Mouse (Mus musculus) forebrain, embryonic 11.5 days (tissue): ENCODE measurements around the gene Cdk19. TPM values are rescaled to one million over a fixed set of nuclear protein-coding genes. Genes with fewer than 3 reads are reported as not detected.
"Not testable (repeated sequence)": the region's sequence is repeated elsewhere in the genome, so short reads cannot be mapped to it uniquely, and the experiment has no call there.

ENCODE experiments used
- ATAC-seq: fragments of 200-750 bp; cut with Nextera tagmentation; replicated peaks from 2 replicates; pipeline ENCODE4 v1.8.0; 2017; ENCODE audit warnings: moderate TSS enrichment; ENCODE audit not compliant: low FRiP score
- DNase-seq: peaks from one replicate; pipeline ENCODE4 v3.0.0-alpha.2; 2017; ENCODE audit warnings: low spot score
- H3K27ac ChIP-seq: fragments of 300-500 bp; sonication (generic); 2 replicates; pipeline ENCODE4 v1.5.1; 2014; ENCODE audit warnings: low read depth, low read length
- H3K27me3 ChIP-seq: fragments of 300-500 bp; sonication (generic); 2 replicates; pipeline ENCODE4 v1.6.1; 2014; ENCODE audit warnings: mild to moderate bottlenecking, low read length, mixed read lengths; ENCODE audit not compliant: control insufficient read depth, insufficient read depth
- H3K36me3 ChIP-seq: fragments of 300-500 bp; sonication (generic); 2 replicates; pipeline ENCODE4 v1.6.1; 2014; ENCODE audit warnings: mild to moderate bottlenecking, low read length, moderate library complexity, mixed read lengths; ENCODE audit not compliant: control insufficient read depth, insufficient read depth
- H3K4me1 ChIP-seq: fragments of 300-500 bp; sonication (generic); replicated peaks from 2 replicates; pipeline ENCODE4 v1.6.1; 2014; ENCODE audit warnings: low read length, mixed read lengths; ENCODE audit not compliant: control insufficient read depth, insufficient read depth
- H3K4me2 ChIP-seq: fragments of 300-500 bp; sonication (generic); 2 replicates; pipeline ENCODE4 v1.6.1; 2014; ENCODE audit warnings: low read depth, mild to moderate bottlenecking, low read length, moderate library complexity, mixed read lengths; ENCODE audit not compliant: severe bottlenecking
- H3K4me3 ChIP-seq: fragments of 300-500 bp; sonication (generic); 2 replicates; pipeline ENCODE4 v1.5.1; 2014; ENCODE audit warnings: low read depth, low read length
- H3K9ac ChIP-seq: fragments of 300-500 bp; sonication (generic); 2 replicates; pipeline ENCODE4 v1.6.1; 2014; ENCODE audit warnings: low read length
- H3K9me3 ChIP-seq: fragments of 300-500 bp; sonication (generic); 2 replicates; pipeline ENCODE4 v1.6.1; 2016; ENCODE audit warnings: low read length, mixed read lengths; ENCODE audit not compliant: control insufficient read depth
- WGBS: fragments of 180-500 bp; shearing (Covaris S2); extraction: QIAGEN DNeasy Blood & Tissue Kit; methylation state at CpG from one replicate; pipeline ENCODE4 v1.1.7; 2014; 5-methylcytosine and 5-hydroxymethylcytosine counted together
- polyA plus RNA-seq: library from polyadenylated mRNA; unstranded; fragments of >200 nt; fragmentation: Nextera tagmentation; extraction: Ambion mirVana; gene quantifications from 2 replicates; pipeline ENCODE4 v1.2.1, GENCODE M21; 2014

The Cdk19 gene
- polyA plus RNA-seq, 1 experiment from 2014 or later, result 8.0 TPM

- not testable (repeated sequence) for ATAC-seq, H3K4me3 ChIP-seq, H3K9me3 ChIP-seq, H3K4me2 ChIP-seq, DNase-seq, H3K9ac ChIP-seq, H3K27me3 ChIP-seq, H3K4me1 ChIP-seq, H3K27ac ChIP-seq, H3K36me3 ChIP-seq
- 92% methylated on average over 7 of the region's 7 CpGs for WGBS
Observed at GRCm38 (mm10) chr10:40512996-40513395, 173.6 kb downstream of the Cdk19 start.

DNA sequence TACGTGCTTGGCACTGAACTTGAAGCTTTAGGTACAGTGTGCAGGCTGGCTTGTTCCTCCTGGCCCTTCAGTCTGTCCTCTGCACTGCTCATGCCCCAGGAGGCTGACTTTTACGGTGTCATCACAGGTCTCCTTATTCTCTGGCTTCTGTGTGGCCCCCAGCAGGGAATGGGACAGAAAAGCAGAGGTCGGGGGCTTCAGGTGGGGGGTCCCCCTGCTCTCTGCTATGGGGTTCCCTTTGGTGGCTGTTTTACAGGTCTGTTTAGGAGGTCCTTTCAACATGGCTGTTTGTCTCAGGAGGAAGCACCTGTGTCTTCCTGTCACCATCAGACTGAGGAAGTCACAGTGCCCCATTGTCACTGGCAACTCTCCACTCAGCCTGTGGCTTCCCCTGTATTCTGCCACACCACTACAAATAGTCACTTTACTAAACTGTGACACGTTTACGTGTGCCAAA, 175.9 kb downstream of the Cdk19 start:
- Histone ChIP-seq H3K4me2 (no peak overlapping the region), H3K4me3 (no peak overlapping the region), H3K27me3 (no peaks in the 10 kb centered on the region), H3K4me1 (0 out of 2 replicates have a peak, but pooled peaks cover 2% of the 10 kb centered on the region), H3K9me3 (no peaks in the 10 kb centered on the region), H3K9ac (no peak overlapping the region), H3K36me3 (no peaks in the 10 kb centered on the region), H3K27ac (no peak overlapping the region)
- 82% methylated on average over 5 of the region's 5 CpGs for WGBS
- ATAC-seq, result no peak
- DNase-seq, result no peak

DNA sequence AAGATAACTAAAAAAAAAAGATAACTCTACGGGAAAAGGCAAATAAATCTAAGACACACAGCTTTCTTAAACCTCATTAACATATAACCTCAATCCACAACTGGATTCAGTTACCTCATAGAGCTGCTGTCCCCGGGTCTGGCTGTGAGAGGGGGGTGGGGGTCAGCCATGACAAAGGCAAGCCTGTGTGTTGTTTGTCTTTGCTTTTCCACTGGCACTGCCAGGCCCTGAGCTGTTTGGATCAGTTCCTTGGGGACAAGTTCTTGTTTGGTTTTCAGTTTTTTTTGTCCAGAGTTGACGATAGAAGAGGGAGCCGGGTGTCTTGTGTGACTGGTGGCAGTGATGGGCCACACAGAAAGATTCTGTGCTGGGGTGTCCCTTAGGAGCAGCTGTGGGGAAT, 177.1 kb downstream of the Cdk19 start:
- DNase-seq, result no peak
- no peak overlapping the region for H3K27ac ChIP-seq
- 49% methylated on average over 4 of the region's 4 CpGs for WGBS

DNA sequence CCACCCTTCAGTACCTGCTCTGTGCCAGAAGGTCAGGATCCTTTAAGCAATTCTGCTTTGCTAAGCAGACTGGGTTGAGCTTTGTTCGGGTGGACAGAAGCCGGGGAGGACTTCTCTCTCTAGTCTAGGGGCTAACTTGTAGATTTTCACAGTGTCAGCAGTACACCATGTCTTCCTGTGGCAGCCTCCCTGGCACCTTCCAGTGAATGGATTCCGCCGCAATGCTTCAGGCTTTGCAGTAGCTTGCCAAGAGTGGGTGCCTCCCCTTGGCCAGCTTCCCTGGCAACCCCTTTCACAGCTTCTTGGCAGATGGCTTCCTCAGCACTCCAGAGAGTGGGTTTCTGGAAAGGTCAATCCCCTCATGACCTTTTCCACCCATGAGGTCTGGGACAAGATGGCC, 180.2 kb downstream of the Cdk19 start:
- Histone ChIP-seq H3K36me3 (no peaks in the 10 kb centered on the region), H3K9me3 (no peaks in the 10 kb centered on the region), H3K4me1 (peaks cover 5% of the 10 kb centered on the region; the same call in 1 of the 2 replicates), H3K4me2 (no peak overlapping the region), H3K27me3 (no peaks in the 10 kb centered on the region), H3K9ac (no peak overlapping the region), H3K4me3 (no peak overlapping the region), H3K27ac (no peak overlapping the region)
- ATAC-seq (no peak), DNase-seq (no peak)
- WGBS, result 96% methylated on average over 4 of the region's 4 CpGs

More for the DNA sequence above, 177.1 kb downstream of the Cdk19 start:
- no peak overlapping the region for H3K4me2 ChIP-seq
- H3K4me3 ChIP-seq, result no peak overlapping the region
- H3K9me3 ChIP-seq, result no peaks in the 10 kb centered on the region
- no peak for ATAC-seq
- H3K36me3 ChIP-seq, result no peaks in the 10 kb centered on the region
- H3K4me1 ChIP-seq, result 0 out of 2 replicates have a peak, but pooled peaks cover 2% of the 10 kb centered on the region
- H3K27me3 ChIP-seq, result no peaks in the 10 kb centered on the region
- H3K9ac ChIP-seq, result no peak overlapping the region

DNA sequence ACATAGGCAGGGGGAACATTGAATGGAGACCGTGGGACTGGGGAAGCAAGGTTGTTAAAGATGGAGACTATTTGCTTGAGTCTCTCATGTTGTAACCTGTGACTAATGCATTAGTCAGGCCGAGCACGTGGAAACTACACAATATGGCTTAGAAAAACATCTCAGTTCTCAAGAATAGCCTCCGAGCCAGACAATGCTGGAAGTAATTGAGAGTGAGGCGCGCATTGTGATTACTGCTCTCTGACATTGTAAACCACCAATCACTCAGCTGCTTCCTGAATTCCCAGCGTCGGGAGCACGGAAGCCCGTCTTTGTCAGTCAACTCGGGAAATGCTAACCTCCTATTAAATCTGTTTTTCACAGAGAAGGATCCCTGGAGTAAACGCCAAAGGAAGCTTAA, 182.2 kb downstream of the Cdk19 start:
- H3K4me1 ChIP-seq, result peaks cover 5% of the 10 kb centered on the region; the same call in 1 of the 2 replicates
- peak; percentile 75 for ATAC-seq
- 12% methylated on average over 12 of the region's 12 CpGs for WGBS

GRCm38 (mm10) chr10:40523312-40523975, 184.1 kb downstream of the Cdk19 start:
- no peaks in the 10 kb centered on the region for H3K36me3 ChIP-seq
- peaks cover 5% of the 10 kb centered on the region; the same call in 1 of the 2 replicates for H3K4me1 ChIP-seq
- no peak overlapping the region for H3K27ac ChIP-seq

More for the DNA sequence above, 182.2 kb downstream of the Cdk19 start:
- Histone ChIP-seq H3K9ac (peak overlapping the region; percentile 16; the same call in 1 of the 2 replicates), H3K4me3 (no peak overlapping the region), H3K9me3 (no peaks in the 10 kb centered on the region), H3K27me3 (no peaks in the 10 kb centered on the region), H3K4me2 (no peak overlapping the region), H3K27ac (peak overlapping the region; percentile 42; the same call in 1 of the 2 replicates), H3K36me3 (no peaks in the 10 kb centered on the region)
- DNase-seq, result no peak

GRCm38 (mm10) chr10:40524032-40524806, 184.9 kb downstream of the Cdk19 start:
- DNase-seq (no peak), ATAC-seq (no peak)
- H3K36me3 ChIP-seq, result no peaks in the 10 kb centered on the region
- H3K9ac ChIP-seq, result no peak overlapping the region
- H3K4me3 ChIP-seq, result no peak overlapping the region
- WGBS, result 82% methylated on average over 9 of the region's 9 CpGs
- H3K4me2 ChIP-seq, result no peak overlapping the region
- no peaks in the 10 kb centered on the region for H3K9me3 ChIP-seq
- H3K27me3 ChIP-seq, result peaks cover 3% of the 10 kb centered on the region; the same call in 1 of the 2 replicates
- no peak overlapping the region for H3K27ac ChIP-seq
- H3K4me1 ChIP-seq, result peaks cover 3% of the 10 kb centered on the region; the same call in 1 of the 2 replicates

More at GRCm38 (mm10) chr10:40523312-40523975, 184.1 kb downstream of the Cdk19 start:
- ATAC-seq (no peak), DNase-seq (no peak)
- 71% methylated on average over 7 of the region's 7 CpGs for WGBS
- Histone ChIP-seq H3K4me3 (no peak overlapping the region), H3K27me3 (peaks cover 3% of the 10 kb centered on the region; the same call in 1 of the 2 replicates), H3K9ac (no peak overlapping the region), H3K9me3 (no peaks in the 10 kb centered on the region), H3K4me2 (no peak overlapping the region)

- DNase-seq (no peak), ATAC-seq (no peak)
- Histone ChIP-seq H3K27me3 (peaks cover 3% of the 10 kb centered on the region; the same call in 1 of the 2 replicates), H3K36me3 (no peaks in the 10 kb centered on the region), H3K4me3 (no peak overlapping the region), H3K27ac (no peak overlapping the region), H3K4me1 (peaks cover 3% of the 10 kb centered on the region; the same call in 1 of the 2 replicates), H3K9ac (no peak overlapping the region), H3K4me2 (no peak overlapping the region), H3K9me3 (no peaks in the 10 kb centered on the region)
- WGBS, result 34% methylated on average over 10 of the region's 10 CpGs
Observed at GRCm38 (mm10) chr10:40524991-40525390, 185.6 kb downstream of the Cdk19 start.
